Comparison of ENCODE assay signal across 8 mouse cellular contexts in genomic region chr4:115952758-115953157, GRCm38 (mm10). TPM values are rescaled to one million over a fixed set of nuclear protein-coding genes. Genes with fewer than 3 reads are reported as not detected.
DNase-seq lines count a peak whose midpoint lies in the region; ATAC-seq and TF ChIP-seq lines count a peak whose summit lies in the region.

No protein-coding gene starts in this region.

- H3K4me3 ChIP-seq in left cerebral cortex, adult 2 months = no peak overlapping the region
- H3K4me3 ChIP-seq in midbrain, postnatal 0 days (ENCODE audit: low read depth, low read length) = no peak overlapping the region
- H3K4me3 ChIP-seq in thymus, adult 2 months (ENCODE audit: control insufficient read depth, insufficient read depth, low read length) = no peak overlapping the region

- H3K27ac ChIP-seq in left cerebral cortex, adult 2 months = no peak overlapping the region
- no peak overlapping the region for H3K27ac ChIP-seq in midbrain, postnatal 0 days (ENCODE audit: low read depth, low read length)
- no peak overlapping the region for H3K27ac ChIP-seq in thymus, adult 2 months (ENCODE audit: control insufficient read depth, insufficient read depth, low read length)

- H3K27me3 ChIP-seq in midbrain, postnatal 0 days (ENCODE audit: insufficient read depth, low read length) = peaks cover 35% of the 10 kb centered on the region
- no peaks in the 10 kb centered on the region; the same call in 1 of the 2 replicates for H3K27me3 ChIP-seq in thymus, adult 2 months (ENCODE audit: control insufficient read depth, insufficient read depth, low read length)

- peak; percentile 65 for DNase-seq in layer of hippocampus, adult 11-12 months (ENCODE audit: low spot score)
- no peak for DNase-seq in layer of hippocampus, adult 9-10 months (ENCODE audit: low spot score)
- DNase-seq in MEL-GATA-1-ER (ENCODE audit: extremely low read depth, low read depth) = peak; percentile 24
- DNase-seq in cerebellum, adult 9-11 months = peak; percentile 24
- peak; percentile 60 to 69 for DNase-seq in left cerebral cortex, adult 2 months (ENCODE audit: extremely low spot score in 1 of 2, low spot score in 2 of 2)
- peak; percentile 63 for DNase-seq in midbrain, postnatal 0 days (ENCODE audit: low spot score)
- peak; percentile 51 for DNase-seq in thymus, adult 2 months

- TF ChIP-seq CTCF in left cerebral cortex, adult 2 months (IDR thresholded peaks at IDR 0.05) = peak; percentile 84
- peak; percentile 82 for TF ChIP-seq CTCF in midbrain, postnatal 0 days (IDR thresholded peaks at IDR 0.05)
- no peak for TF ChIP-seq CTCF in thymus, adult 2 months (IDR thresholded peaks at IDR 0.05; ENCODE audit: borderline replicate concordance, control insufficient read depth, extremely low read depth, insufficient read depth, low read length, poor library complexity)

- 16% methylated on average over 6 of the region's 6 CpGs for WGBS in midbrain, postnatal 0 days
- 17% methylated on average over 6 of the region's 6 CpGs for WGBS in thymus, adult 2 months

- H3K9ac ChIP-seq in midbrain, postnatal 0 days (replicated peaks; ENCODE audit: low read length, poor library complexity, severe bottlenecking) = no peak overlapping the region

- H3K4me1 ChIP-seq in midbrain, postnatal 0 days (ENCODE audit: insufficient read depth, low read length) = no peaks in the 10 kb centered on the region
- no peaks in the 10 kb centered on the region for H3K4me1 ChIP-seq in thymus, adult 2 months (replicated peaks; ENCODE audit: control insufficient read depth, insufficient read depth, low read length)

- H3K9me3 ChIP-seq in midbrain, postnatal 0 days (ENCODE audit: low read length) = no peaks in the 10 kb centered on the region

- no peak for TF ChIP-seq POLR2A in thymus, adult 2 months (IDR thresholded peaks at IDR 0.05; ENCODE audit: control insufficient read depth, extremely low read depth, insufficient read depth, low read length, poor library complexity)

- no peak overlapping the region for H3K4me2 ChIP-seq in midbrain, postnatal 0 days (ENCODE audit: low read depth, low read length, poor library complexity, severe bottlenecking)

- no peaks in the 10 kb centered on the region for H3K36me3 ChIP-seq in midbrain, postnatal 0 days (ENCODE audit: insufficient read depth, low read length)
- H3K36me3 ChIP-seq in thymus, adult 2 months (ENCODE audit: control insufficient read depth, insufficient read depth, low read length) = no peaks in the 10 kb centered on the region

- peak; percentile 78 for ATAC-seq in granulocyte monocyte progenitor cell, adult 5-6 weeks (replicated peaks; ENCODE audit: poor library complexity, severe bottlenecking)
- ATAC-seq in midbrain, postnatal 0 days (ENCODE audit: low FRiP score) = no peak

- intact Hi-C loops in left cerebral cortex, adult 2 months (cut with DNase I) = loop anchor here (1.0 to 2.0 kb wide), 2 partner anchors 49 to 222 kb away; no protein-coding TSS in a partner anchor

RNA-seq across cellular contexts. Expression of gene Dmbx1, which starts 13.0 kb away (rescaled TPM):
- not detected in 2 replicates for total RNA-seq in granulocyte monocyte progenitor cell, adult 5-6 weeks (2014; fragmentation: Nextera tagmentation)
- total RNA-seq in granulocyte monocyte progenitor cell, adult 5-6 weeks (2017) = not detected in 2 replicates
- total RNA-seq in left cerebral cortex, adult 2 months (2021) = not detected
- total RNA-seq in midbrain, postnatal 0 days (2014; rRNA removed) = 9.6 and 10.3 TPM in 2 replicates
- 7.7 and 8.7 TPM in 2 replicates for polyA plus RNA-seq in midbrain, postnatal 0 days (2015; fragmentation: Nextera tagmentation; extraction: Ambion mirVana)
- 0.14 and 0.18 TPM in 2 replicates for polyA plus RNA-seq in thymus, adult 2 months (2012; rRNA removed)

Comparison
In these comparisons a context has a peak if more than half of its experiments do, and no peak if none do; other contexts are left out.
1. RNA of gene Dmbx1, which starts 13.0 kb away (total RNA-seq): 9.6 to 10.3 TPM in midbrain, postnatal 0 days; not detected in left cerebral cortex, adult 2 months and not detected in granulocyte monocyte progenitor cell, adult 5-6 weeks; every median in the first group is over 10 times any median in the second.